Mouse (Mus musculus) hematopoietic stem cell, adult 5-6 weeks (primary cell): ENCODE measurements around the gene Tmigd3. TPM values are rescaled to one million over a fixed set of nuclear protein-coding genes. Genes with fewer than 3 reads are reported as not detected.

Source experiments
- ATAC-seq, 2 experiments: fragments of 125-278 bp in 1 of 2; replicated peaks in 1 of 2; 2 replicates each; pipeline ENCODE4 v1.8.0; 2016 to 2017; ENCODE audit warnings: inconsistent platforms in 2 of 2, mild to moderate bottlenecking in 2 of 2, moderate number of reproducible peaks in 2 of 2, low read depth in 1 of 2, moderate TSS enrichment in 1 of 2; ENCODE audit not compliant: low FRiP score in 2 of 2, poor library complexity in 2 of 2, severe bottlenecking in 2 of 2, insufficient read depth in 1 of 2, low TSS enrichment in 1 of 2
- total RNA-seq: library from RNA; stranded (forward); fragments of 172-1452, 232-1000 nt; gene quantifications from 2 replicates; pipeline ENCODE4 v1.2.3, GENCODE M21; 2017

Tmigd3 gene
- total RNA-seq, 1 experiment from 2014 or later = not detected

- ATAC-seq = peak; percentile 90 to 95
Observed at GRCm38 (mm10) chr3:105958974-105959580, 88.4 kb downstream of the Tmigd3 start, which contains the start of gene Wdr77. Wdr77 (plus strand) TSS chr3:105959369.

DNA sequence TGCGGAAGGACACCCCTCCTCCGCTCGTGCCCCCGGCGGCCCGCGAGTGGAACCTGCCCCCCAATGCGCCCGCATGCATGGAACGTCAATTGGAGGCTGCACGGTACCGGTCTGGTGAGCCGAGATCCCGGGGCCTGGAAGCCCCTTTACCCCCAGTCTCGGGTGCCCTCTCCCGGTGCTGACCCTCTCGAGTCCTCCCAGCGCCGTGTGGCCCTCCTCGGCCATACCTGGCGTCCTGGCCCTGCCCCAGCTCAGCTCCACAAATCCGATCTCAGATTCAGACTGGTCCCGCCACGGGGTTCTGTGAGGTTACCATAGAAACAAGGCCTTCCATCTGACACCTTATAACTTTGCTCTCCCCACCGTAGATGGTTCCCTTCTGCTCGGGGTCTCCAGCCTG is 88.9 kb downstream of the Tmigd3 start:
- peak in 1 of 2 experiments; percentile 19; a peak in 2 of 4 replicates for ATAC-seq

DNA sequence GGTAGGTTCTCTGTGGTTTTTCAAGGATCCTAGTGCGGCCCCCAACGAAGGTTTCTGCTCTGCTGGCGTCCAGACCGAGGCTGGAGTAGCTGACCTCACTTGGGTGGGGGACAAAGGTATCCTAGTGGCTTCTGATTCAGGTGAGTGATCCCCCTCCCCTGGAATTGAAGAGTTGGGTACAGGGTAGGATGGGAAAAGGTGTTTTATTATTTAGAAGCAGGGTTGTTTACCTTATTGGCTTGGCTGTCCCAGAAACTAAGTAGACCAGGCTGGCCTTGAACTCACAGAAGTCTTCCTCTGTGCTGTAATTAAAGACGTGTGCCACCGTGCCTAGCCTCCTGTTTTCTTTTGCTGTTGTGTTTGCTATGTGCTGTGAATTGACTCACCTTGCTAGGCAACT is 89.3 kb downstream of the Tmigd3 start, which contains the start of gene Atp5f1:
Gene Atp5f1, minus strand, starts transcription at position 101 of the 400 bp plus-strand sequence.
- ATAC-seq = no peak

DNA sequence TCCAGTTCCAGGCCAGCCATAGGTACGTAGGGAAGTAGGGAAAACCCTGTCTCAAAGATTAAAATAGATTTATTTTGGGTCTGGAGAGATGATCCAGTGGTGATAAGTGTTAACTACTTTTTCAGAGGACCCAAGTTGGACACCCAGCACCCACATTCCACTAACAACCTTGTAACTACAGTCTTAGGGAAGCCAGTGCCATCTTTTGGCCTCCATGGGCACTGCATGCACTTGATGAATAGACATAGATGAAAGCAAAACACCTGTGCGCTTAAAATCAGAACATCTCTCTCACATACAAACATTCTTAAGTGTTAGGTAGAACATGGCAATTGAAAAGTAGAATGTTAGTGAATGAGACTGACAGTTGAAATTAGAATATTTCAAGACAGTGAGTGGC is 90.0 kb downstream of the Tmigd3 start:
- no peak for ATAC-seq

DNA sequence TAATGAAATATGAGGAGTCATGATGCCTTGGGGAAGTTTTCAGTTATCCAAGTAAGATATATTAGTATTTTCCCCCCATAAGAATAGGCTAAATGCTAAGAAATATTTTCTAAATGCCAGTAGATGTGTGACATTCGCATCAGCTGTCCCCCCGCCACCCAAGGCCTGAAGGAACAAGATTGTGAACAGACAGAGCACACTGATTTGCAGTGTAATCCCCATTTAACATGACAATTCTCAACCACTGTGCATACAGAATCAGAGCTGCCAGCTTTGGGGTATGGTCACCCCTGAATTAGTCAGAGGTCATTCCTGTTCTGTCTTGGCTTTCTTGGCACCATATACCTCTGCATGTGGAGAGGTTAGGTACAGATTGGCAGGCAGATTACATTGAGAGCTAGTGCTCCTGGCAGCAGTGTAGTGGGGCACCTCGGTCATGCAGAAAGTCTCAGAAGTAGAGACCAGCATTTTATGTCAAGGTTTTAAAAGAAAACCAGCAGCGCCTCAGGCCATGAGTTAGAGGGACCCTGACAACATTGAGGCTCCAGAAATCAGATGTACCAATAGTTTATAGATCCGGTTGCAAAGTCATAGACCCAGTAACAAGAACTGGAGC is 101.2 kb downstream of the Tmigd3 start:
- no peak for ATAC-seq

- ATAC-seq = no peak
Observed at GRCm38 (mm10) chr3:105973411-105973810, 102.7 kb downstream of the Tmigd3 start, which contains the start of gene Ovgp1. Ovgp1 (plus strand) TSS chr3:105973711.

Other genes starting within 250 kb of the Tmigd3 start
- 41.8 and 51.4 TPM in 2 replicates for gene Ddx20, start 183.3 kb upstream of the Tmigd3 start, total RNA-seq
- gene Inka2, start 166.3 kb upstream of the Tmigd3 start, total RNA-seq = 0.30 TPM in 1 of 2 replicates, not detected in the other
- 130 and 153 TPM in 2 replicates for gene Rap1a, start 69.6 kb upstream of the Tmigd3 start, total RNA-seq
- gene Adora3, start within 50 bp of the Tmigd3 start, total RNA-seq = 0.38 TPM in 1 of 2 replicates, not detected in the other
- gene I830077J02Rik, start 61.8 kb downstream of the Tmigd3 start, total RNA-seq = 3.9 and 7.4 TPM in 2 replicates
- gene Wdr77, start 88.5 kb downstream of the Tmigd3 start, total RNA-seq = 40.0 and 44.0 TPM in 2 replicates
- gene Atp5f1, start 89.2 kb downstream of the Tmigd3 start, total RNA-seq = 347 and 404 TPM in 2 replicates
- gene Ovgp1, start 102.8 kb downstream of the Tmigd3 start, total RNA-seq = 0.55 and 3.2 TPM in 2 replicates
- not detected in 2 replicates for gene Pifo, start 143.7 kb downstream of the Tmigd3 start, total RNA-seq
- gene Chil5, start 161.9 kb downstream of the Tmigd3 start, total RNA-seq = 2.5 and 5.3 TPM in 2 replicates
- gene Chia1, start 242.3 kb downstream of the Tmigd3 start, total RNA-seq = 0.69 TPM in 1 of 2 replicates, not detected in the other